Mouse (Mus musculus) T-helper 1 cell (primary cell): ENCODE data around the gene Lipt2.

ENCODE experiments used
- in situ Hi-C: fragments of 300-600 bp; cut with MboI, MseI; formaldehyde crosslinking; loops from one replicate; pipeline ENCODE4 v1.15.1; 2025; ENCODE audit warnings: high pct_unique_total_duplicates

Gene Lipt2

GRCm38 (mm10) chr7:100159105-100159841, at the start of gene Lipt2:
Gene Lipt2 (plus strand): TSS chr7:100159277.
- in situ Hi-C loops = no loop called here

- in situ Hi-C loops = no loop called here
Observed at GRCm38 (mm10) chr7:100111506-100111905, 47.6 kb upstream of the Lipt2 start.

- in situ Hi-C loops = no loop called here
Observed at GRCm38 (mm10) chr7:100113821-100114220, 45.3 kb upstream of the Lipt2 start.

- in situ Hi-C loops = no loop called here
Observed at GRCm38 (mm10) chr7:100114279-100114678, 44.8 kb upstream of the Lipt2 start.

GRCm38 (mm10) chr7:100120791-100121261, 38.3 kb upstream of the Lipt2 start:
- in situ Hi-C loops = no loop called here

GRCm38 (mm10) chr7:100121376-100121789, 37.7 kb upstream of the Lipt2 start, which contains the start of gene Pold3:
Gene Pold3 (minus strand): TSS chr7:100121565.
- in situ Hi-C loops = no loop called here

GRCm38 (mm10) chr7:100123486-100123885, 35.6 kb upstream of the Lipt2 start:
- in situ Hi-C loops = no loop called here

- in situ Hi-C loops = no loop called here
Observed at GRCm38 (mm10) chr7:100124211-100124610, 34.9 kb upstream of the Lipt2 start.

GRCm38 (mm10) chr7:100125166-100125565, 33.9 kb upstream of the Lipt2 start:
- in situ Hi-C loops = no loop called here

- in situ Hi-C loops = no loop called here
Observed at GRCm38 (mm10) chr7:100126514-100126913, 32.6 kb upstream of the Lipt2 start.

GRCm38 (mm10) chr7:100128262-100129041, 30.6 kb upstream of the Lipt2 start:
- in situ Hi-C loops = no loop called here

GRCm38 (mm10) chr7:100130592-100130991, 28.5 kb upstream of the Lipt2 start:
- in situ Hi-C loops = no loop called here

- in situ Hi-C loops = no loop called here
Observed at GRCm38 (mm10) chr7:100132379-100132778, 26.7 kb upstream of the Lipt2 start.

- in situ Hi-C loops = no loop called here
Observed at GRCm38 (mm10) chr7:100137038-100137437, 22.0 kb upstream of the Lipt2 start.

GRCm38 (mm10) chr7:100138075-100138474, 21.0 kb upstream of the Lipt2 start:
- in situ Hi-C loops = no loop called here

GRCm38 (mm10) chr7:100140591-100140990, 18.5 kb upstream of the Lipt2 start:
- in situ Hi-C loops = no loop called here

GRCm38 (mm10) chr7:100148586-100148985, 10.5 kb upstream of the Lipt2 start:
- in situ Hi-C loops = no loop called here

- in situ Hi-C loops = no loop called here
Observed at GRCm38 (mm10) chr7:100150086-100150485, 9.0 kb upstream of the Lipt2 start.

- in situ Hi-C loops = no loop called here
Observed at GRCm38 (mm10) chr7:100150626-100151025, 8.5 kb upstream of the Lipt2 start.

- in situ Hi-C loops = no loop called here
Observed at GRCm38 (mm10) chr7:100157669-100158068, 1.4 kb upstream of the Lipt2 start.

GRCm38 (mm10) chr7:100160006-100160405, 929 bp downstream of the Lipt2 start:
- in situ Hi-C loops = no loop called here

- in situ Hi-C loops = no loop called here
Observed at GRCm38 (mm10) chr7:100163506-100163905, 4.4 kb downstream of the Lipt2 start.

- in situ Hi-C loops = no loop called here
Observed at GRCm38 (mm10) chr7:100168654-100169053, 9.6 kb downstream of the Lipt2 start.
